Mouse (Mus musculus): ENCODE measurements at regions not wholly inside any gene's neighbourhood (a gene's known extent, or its start where the extent isn't known, plus 50 kb on each side); places are given as distances from the start of the nearest gene placed in this dataset.

DNA sequence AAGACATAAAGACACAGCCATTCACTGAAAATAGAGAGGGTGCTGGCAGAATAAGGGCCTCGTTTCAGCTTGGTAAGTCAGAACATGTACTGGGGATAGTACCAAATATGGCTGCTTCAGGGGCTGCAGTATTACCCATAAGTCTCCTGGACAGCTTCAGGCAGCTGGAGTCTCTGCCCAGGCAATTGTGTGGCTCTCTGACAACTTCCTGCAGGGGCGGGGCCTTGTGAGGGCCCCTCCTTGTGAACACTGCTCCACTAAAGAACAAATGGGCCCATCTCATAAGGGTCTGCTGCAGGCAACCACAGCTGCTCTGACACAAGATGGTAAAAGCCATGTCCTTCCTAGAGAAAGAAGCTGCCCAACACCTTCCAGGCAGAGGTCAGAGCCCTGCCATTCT is 102.4 kb upstream of the Smad3 start:
- TF ChIP-seq CTCF (IDR thresholded peaks at IDR 0.05; ENCODE audit: borderline replicate concordance, extremely low read depth, insufficient read depth, insufficient read length) (no peak), POLR2A (IDR thresholded peaks at IDR 0.05; ENCODE audit: borderline replicate concordance, extremely low read depth, insufficient read depth, insufficient read length, poor library complexity, severe bottlenecking) (no peak)
